Mouse (Mus musculus) CH12.LX (cell line): Measurements from ENCODE around the gene Smlr1. TPM values are rescaled to one million over a fixed set of nuclear protein-coding genes. Genes with fewer than 3 reads are reported as not detected.

Source experiments
- DNase-seq: peaks from one replicate; pipeline ENCODE4 v3.0.0-alpha.2; 2013; ENCODE audit errors: extremely low read depth
- H3K27ac ChIP-seq: 2 replicates; pipeline ENCODE4 v1.5.1; 2012; ENCODE audit warnings: low read depth, mild to moderate bottlenecking, control low read depth, moderate library complexity; ENCODE audit not compliant: insufficient read depth
- H3K27me3 ChIP-seq: replicated peaks from 2 replicates; pipeline ENCODE3; 2012; ENCODE audit warnings: inconsistent platforms
- H3K36me3 ChIP-seq, 2 experiments: replicated peaks in 1 of 2; 2 replicates each; pipeline versions ENCODE3 to v1.6.1; 2012; ENCODE audit warnings: inconsistent platforms in 1 of 2, low read length in 1 of 2, mild to moderate bottlenecking in 1 of 2, mixed read lengths in 1 of 2, moderate library complexity in 1 of 2; ENCODE audit not compliant: control insufficient read depth in 1 of 2, insufficient read depth in 1 of 2
- H3K4me1 ChIP-seq, 2 experiments: 2 replicates each; pipeline ENCODE4 v1.6.1; 2012; ENCODE audit warnings: inconsistent platforms in 1 of 2, moderate library complexity in 1 of 2; ENCODE audit not compliant: insufficient read depth in 2 of 2, control insufficient read depth in 1 of 2
- H3K4me2 ChIP-seq: 2 replicates; pipeline ENCODE4 v1.6.1; 2012; ENCODE audit warnings: low read depth, mild to moderate bottlenecking, control low read depth; ENCODE audit not compliant: poor library complexity, insufficient read depth, severe bottlenecking
- H3K4me3 ChIP-seq, 3 experiments: fragments of 150-350 bp in 1 of 3; sonication (generic) in 1 of 3; replicated peaks in 1 of 3; 2 replicates each; pipeline versions ENCODE3 to v1.5.1; 2011 to 2012; ENCODE audit warnings: low read depth in 2 of 3, low read length in 2 of 3, mild to moderate bottlenecking in 2 of 3, moderate library complexity in 2 of 3, control low read depth in 1 of 3, improper control_type of control experiment in 1 of 3, inconsistent platforms in 1 of 3, mixed read lengths in 1 of 3; ENCODE audit not compliant: poor library complexity in 1 of 3
- H3K79me2 ChIP-seq: replicated peaks from 2 replicates; pipeline ENCODE4 v1.6.1; 2012; ENCODE audit warnings: mild to moderate bottlenecking, moderate library complexity; ENCODE audit not compliant: control insufficient read depth, poor library complexity, insufficient read depth, severe bottlenecking; ENCODE audit errors: extremely low read depth
- H3K9ac ChIP-seq: 2 replicates; pipeline ENCODE4 v1.6.1; 2012; ENCODE audit warnings: low read depth, mild to moderate bottlenecking, control low read depth, moderate library complexity; ENCODE audit not compliant: insufficient read depth
- H3K9me3 ChIP-seq: replicated peaks from 2 replicates; pipeline ENCODE3; 2012; ENCODE audit warnings: low read length, inconsistent platforms, mixed read lengths
- CHD2 ChIP-seq: IDR thresholded peaks from 2 replicates; pipeline ENCODE4 v1.6.1; 2011; ENCODE audit warnings: low read length, improper control_type of control experiment
- CTCF ChIP-seq, 2 experiments: IDR thresholded peaks in 1 of 2; conservative IDR thresholded peaks in 1 of 2; 2 replicates each; pipeline ENCODE4 v1.5.1; 2011 to 2012; ENCODE audit warnings: low read depth in 2 of 2, low read length in 2 of 2, improper control_type of control experiment in 1 of 2, inconsistent platforms in 1 of 2, mild to moderate bottlenecking in 1 of 2, moderate library complexity in 1 of 2
- E2F4 ChIP-seq: IDR thresholded peaks from 2 replicates; pipeline ENCODE4 v1.6.1; 2011; ENCODE audit warnings: low read depth, low read length, improper control_type of control experiment; ENCODE audit not compliant: insufficient replicate concordance
- ELF1 ChIP-seq: IDR thresholded peaks from 2 replicates; pipeline ENCODE4 v1.6.1; 2014; ENCODE audit warnings: low read depth, mild to moderate bottlenecking, inconsistent platforms, low read length, improper control_type of control experiment
- HCFC1 ChIP-seq: IDR thresholded peaks from 2 replicates; pipeline ENCODE4 v1.6.1; 2012; ENCODE audit warnings: low read depth, mild to moderate bottlenecking, inconsistent platforms, low read length, improper control_type of control experiment
- MAX ChIP-seq: IDR thresholded peaks from 2 replicates; pipeline ENCODE4 v1.6.1; 2011; ENCODE audit warnings: low read length, improper control_type of control experiment
- MXI1 ChIP-seq: IDR thresholded peaks from 2 replicates; pipeline ENCODE4 v1.6.1; 2011; ENCODE audit warnings: mild to moderate bottlenecking, low read depth, low read length, improper control_type of control experiment
- NELFE ChIP-seq: IDR thresholded peaks from 2 replicates; pipeline ENCODE4 v1.6.1; 2011; ENCODE audit warnings: low read depth, low read length, improper control_type of control experiment
- SMC3 ChIP-seq: IDR thresholded peaks from 2 replicates; pipeline ENCODE4 v1.6.1; 2011; ENCODE audit warnings: low read depth, low read length, improper control_type of control experiment
- TCF12 ChIP-seq: IDR thresholded peaks from 2 replicates; pipeline ENCODE4 v1.6.1; 2014; ENCODE audit warnings: low read depth, mild to moderate bottlenecking, inconsistent platforms, low read length, improper control_type of control experiment
- ZMIZ1 ChIP-seq: IDR thresholded peaks from 2 replicates; pipeline ENCODE4 v1.6.1; 2012; ENCODE audit warnings: low read depth, mild to moderate bottlenecking, inconsistent platforms, low read length, improper control_type of control experiment
- ZNF384 ChIP-seq: IDR thresholded peaks from 2 replicates; pipeline ENCODE4 v1.6.1; 2012; ENCODE audit warnings: low read depth, low read length, improper control_type of control experiment, inconsistent platforms
- dilution Hi-C: fragments of 300-500 bp; cut with MboI; formaldehyde crosslinking; loops from 2 replicates; pipeline ENCODE4 v1.14.3; 2020; ENCODE audit warnings: low sequenced_read_pairs; ENCODE audit not compliant: extremely low pct_unique_long_range_greater_than_20kb, extremely low pct_ligation_motif_present
- in situ Hi-C: fragments of 300-500 bp; cut with MboI; formaldehyde crosslinking; loops from 3 replicates; pipeline ENCODE4 v1.14.3; 2019; ENCODE audit warnings: low sequenced_read_pairs, low pct_ligation_motif_present, low pct_unique_long_range_greater_than_20kb, mixed read lengths
- polyA plus RNA-seq: library from polyadenylated mRNA; unstranded; fragments of >175 nt; gene quantifications from 2 replicates; pipeline ENCODE4 v1.2.1, GENCODE M21; 2012; ENCODE audit warnings: low read depth; ENCODE audit not compliant: insufficient read length
- total RNA-seq, 2 experiments: library from RNA; depleted of rRNA; stranded (reverse); fragments of 300-350 nt in 1 of 2; fragments of >200 nt in 1 of 2; gene quantifications; 2 replicates each; pipeline ENCODE4 v1.2.3; 2012 to 2014

Gene Smlr1
- total and polyA plus RNA-seq, 3 experiments: not detected

DNA sequence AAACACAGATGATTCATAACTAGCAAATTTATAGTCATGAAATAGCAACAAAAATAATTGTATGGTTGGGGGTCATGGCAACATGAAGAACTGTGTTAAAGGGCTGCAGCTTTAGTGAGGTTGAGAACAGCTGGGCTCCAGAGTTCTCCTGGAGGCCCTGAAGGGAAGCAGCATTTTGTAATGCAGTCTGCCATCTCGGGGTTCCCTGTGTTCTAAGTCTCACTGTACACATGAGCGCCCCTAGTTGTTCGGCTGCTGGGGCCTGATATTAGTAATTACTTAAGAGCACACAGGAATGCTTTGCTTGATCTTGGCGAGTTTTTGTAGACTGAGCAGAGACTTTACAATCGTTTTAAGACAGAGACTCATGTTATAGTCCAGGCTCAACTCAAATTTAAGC, 1.6 kb downstream of the Smlr1 start (continued):
- TF ChIP-seq MAX (no peak), ELF1 (no peak), CHD2 (no peak)

GRCm38 (mm10) chr10:25533513-25534246, 2.4 kb downstream of the Smlr1 start:
- H3K36me3 ChIP-seq: no peaks in the 10 kb centered on the region
- dilution Hi-C loops: no loop called here
- H3K27me3 ChIP-seq: no peaks in the 10 kb centered on the region

GRCm38 (mm10) chr10:25533105-25533504, 3.0 kb downstream of the Smlr1 start:
- dilution Hi-C loops: no loop called here
- Histone ChIP-seq H3K9me3 (no peaks in the 10 kb centered on the region), H3K4me2 (no peak overlapping the region), H3K9ac (no peak overlapping the region), H3K36me3 (no peaks in the 10 kb centered on the region), H3K4me1 (no peaks in the 10 kb centered on the region), H3K27me3 (no peaks in the 10 kb centered on the region), H3K4me3 (no peak overlapping the region), H3K27ac (no peak overlapping the region), H3K79me2 (no peaks in the 10 kb centered on the region)
- TF ChIP-seq TCF12 (no peak), HCFC1 (no peak), SMC3 (no peak), CTCF (conservative IDR thresholded peaks at IDR 0.05 in 1 of 2, IDR thresholded peaks at IDR 0.05 in 1 of 2; ENCODE audit: low read depth in 2 of 2, low read length in 2 of 2) (no peak), NELFE (no peak), ELF1 (no peak)
- no peak for DNase-seq
- in situ Hi-C loops: no loop called here

More at GRCm38 (mm10) chr10:25533513-25534246, 2.4 kb downstream of the Smlr1 start:
- in situ Hi-C loops: no loop called here
- Histone ChIP-seq H3K27ac (no peak overlapping the region), H3K4me1 (no peaks in the 10 kb centered on the region), H3K4me3 (no peak overlapping the region)
- TF ChIP-seq ZNF384 (no peak), E2F4 (no peak), ZMIZ1 (no peak), MXI1 (no peak)
- TF ChIP-seq, all 38 proteins: peak for 0
- no peak for DNase-seq
- Histone ChIP-seq H3K9me3 (no peaks in the 10 kb centered on the region), H3K4me2 (no peak overlapping the region), H3K9ac (no peak overlapping the region), H3K79me2 (no peaks in the 10 kb centered on the region)
